Comparison of ENCODE assay signal across 22 mouse cellular contexts in the genomic region with DNA sequence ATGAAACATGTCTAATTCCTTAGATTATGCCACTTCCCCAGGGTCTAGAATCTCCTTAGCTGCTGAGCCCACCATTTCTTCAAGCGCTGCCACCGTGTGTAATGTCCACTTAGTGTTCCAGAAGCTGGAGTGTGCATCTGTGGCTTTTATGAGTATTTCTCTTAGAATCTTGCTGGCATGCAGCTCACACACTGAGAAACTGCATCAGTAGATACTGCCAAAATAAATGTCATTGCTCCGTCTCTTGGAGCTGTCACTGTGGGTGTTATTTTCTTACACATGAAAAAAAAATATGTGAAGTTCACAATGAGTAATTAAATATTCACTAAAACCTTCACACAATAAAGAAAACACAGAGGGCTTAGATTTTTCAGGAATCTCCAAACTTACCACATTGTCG.
"Had no signal": no experiment of that assay in that cellular context is flagged by ENCODE, and none has a peak within 500 bp of the region (broad histone marks: within the 10 kb centered on the region; RNA-seq: fewer than 3 reads in every experiment).

No protein-coding gene starts in this region.

- H3K36me3 ChIP-seq: kidney, embryonic 15.5 days; limb, embryonic 12.5 days; limb, embryonic 15.5 days; midbrain, embryonic 10.5 days; neural tube, embryonic 12.5 days; neural tube, embryonic 15.5 days had no signal

- H3K27ac ChIP-seq: kidney, embryonic 15.5 days; limb, embryonic 12.5 days; limb, embryonic 15.5 days; liver, embryonic 14.5 days; midbrain, embryonic 10.5 days; neural tube, embryonic 12.5 days; neural tube, embryonic 15.5 days had no signal

- H3K9me3 ChIP-seq: kidney, embryonic 15.5 days; limb, embryonic 12.5 days; limb, embryonic 15.5 days; midbrain, embryonic 10.5 days; neural tube, embryonic 12.5 days; neural tube, embryonic 15.5 days had no signal

- ATAC-seq: intestine, postnatal 0 days; liver, postnatal 0 days; lung, postnatal 0 days had no signal

- H3K27me3 ChIP-seq: kidney, embryonic 15.5 days; limb, embryonic 12.5 days; limb, embryonic 15.5 days; megakaryocyte, embryonic 14.5 days; neural tube, embryonic 12.5 days; neural tube, embryonic 15.5 days had no signal

- H3K4me1 ChIP-seq: kidney, embryonic 15.5 days; limb, embryonic 12.5 days; limb, embryonic 15.5 days; megakaryocyte, embryonic 14.5 days; midbrain, embryonic 10.5 days; neural tube, embryonic 12.5 days had no signal

- H3K9ac ChIP-seq: kidney, embryonic 15.5 days; limb, embryonic 12.5 days; limb, embryonic 15.5 days; liver, embryonic 14.5 days; liver, postnatal 0 days; lung, embryonic 14.5 days; neural tube, embryonic 12.5 days; neural tube, embryonic 15.5 days had no signal

- H3K4me2 ChIP-seq: kidney, embryonic 15.5 days; limb, embryonic 12.5 days; limb, embryonic 15.5 days; liver, embryonic 11.5 days; lung, embryonic 14.5 days; neural tube, embryonic 12.5 days; neural tube, embryonic 15.5 days had no signal

- DNase-seq: kidney, adult 8-10 months; kidney, postnatal 14 days; kidney, postnatal 4 days; left cerebral cortex, postnatal 4 days; liver, postnatal 0 days; lung, embryonic 14.5 days; lung, postnatal 36 days; midbrain, embryonic 14.5 days; thymus, adult 2 months; thymus, postnatal 14 days; thymus, postnatal 4 days had no signal

- H3K4me3 ChIP-seq: kidney, embryonic 15.5 days; limb, embryonic 12.5 days; limb, embryonic 15.5 days; megakaryocyte, embryonic 14.5 days; midbrain, embryonic 10.5 days; neural tube, embryonic 12.5 days; neural tube, embryonic 15.5 days had no signal
